Mouse (Mus musculus) hindbrain, embryonic 15.5 days (tissue): ENCODE data around the gene Fcamr. TPM values are rescaled to one million over a fixed set of nuclear protein-coding genes. Genes with fewer than 3 reads are reported as not detected.

Experiments
- ATAC-seq: fragments of 200-750 bp; cut with Nextera tagmentation; 2 replicates; pipeline ENCODE4 v1.8.0; 2017; ENCODE audit warnings: low read depth, moderate number of reproducible peaks, moderate TSS enrichment; ENCODE audit not compliant: low FRiP score
- H3K27ac ChIP-seq: fragments of 300-500 bp; sonication (generic); replicated peaks from 2 replicates; pipeline ENCODE4 v1.5.1; 2015; ENCODE audit warnings: mild to moderate bottlenecking, inconsistent platforms
- H3K27me3 ChIP-seq: fragments of 300-500 bp; sonication (generic); 2 replicates; pipeline ENCODE4 v1.6.1; 2015; ENCODE audit warnings: control low read depth, inconsistent platforms
- H3K36me3 ChIP-seq: fragments of 300-500 bp; sonication (generic); 2 replicates; pipeline ENCODE4 v1.6.1; 2015; ENCODE audit warnings: control low read depth, inconsistent platforms
- H3K4me1 ChIP-seq: fragments of 300-500 bp; sonication (generic); replicated peaks from 2 replicates; pipeline ENCODE4 v1.6.1; 2015; ENCODE audit warnings: control low read depth, inconsistent platforms
- H3K4me2 ChIP-seq: fragments of 300-500 bp; sonication (generic); 2 replicates; pipeline ENCODE4 v1.6.1; 2015; ENCODE audit warnings: moderate library complexity, mild to moderate bottlenecking, inconsistent platforms
- H3K4me3 ChIP-seq: fragments of 300-500 bp; sonication (generic); 2 replicates; pipeline ENCODE4 v1.5.1; 2015; ENCODE audit warnings: mild to moderate bottlenecking, inconsistent platforms
- H3K9ac ChIP-seq: fragments of 300-500 bp; sonication (generic); 2 replicates; pipeline ENCODE4 v1.6.1; 2015; ENCODE audit warnings: inconsistent platforms
- H3K9me3 ChIP-seq: fragments of 300-500 bp; sonication (generic); 2 replicates; pipeline ENCODE4 v1.6.1; 2016; ENCODE audit warnings: control low read depth, inconsistent platforms
- WGBS: fragments of 180-500 bp; shearing (Covaris S2); methylation state at CpG from one replicate; pipeline ENCODE4 v1.1.7; 2015; 5-methylcytosine and 5-hydroxymethylcytosine counted together
- polyA plus RNA-seq: library from polyadenylated mRNA; unstranded; fragments of >200 nt; fragmentation: Nextera tagmentation; extraction: Ambion mirVana; gene quantifications from 2 replicates; pipeline ENCODE4 v1.2.1, GENCODE M21; 2015

Gene Fcamr
- polyA plus RNA-seq, 1 experiment from 2014 or later = not detected

- H3K27ac ChIP-seq = no peak overlapping the region
- H3K9me3 ChIP-seq = no peaks in the 10 kb centered on the region
- 63% methylated on average over 6 of the region's 6 CpGs for WGBS
- ATAC-seq = no peak
- no peak overlapping the region for H3K4me2 ChIP-seq
- H3K9ac ChIP-seq = no peak overlapping the region
- H3K4me3 ChIP-seq = no peak overlapping the region
- no peaks in the 10 kb centered on the region for H3K27me3 ChIP-seq
- H3K4me1 ChIP-seq = no peaks in the 10 kb centered on the region
- H3K36me3 ChIP-seq = no peaks in the 10 kb centered on the region
These were observed 37.6 kb downstream of the Fcamr start for GRCm38 (mm10) chr1:130838288-130838687.

DNA sequence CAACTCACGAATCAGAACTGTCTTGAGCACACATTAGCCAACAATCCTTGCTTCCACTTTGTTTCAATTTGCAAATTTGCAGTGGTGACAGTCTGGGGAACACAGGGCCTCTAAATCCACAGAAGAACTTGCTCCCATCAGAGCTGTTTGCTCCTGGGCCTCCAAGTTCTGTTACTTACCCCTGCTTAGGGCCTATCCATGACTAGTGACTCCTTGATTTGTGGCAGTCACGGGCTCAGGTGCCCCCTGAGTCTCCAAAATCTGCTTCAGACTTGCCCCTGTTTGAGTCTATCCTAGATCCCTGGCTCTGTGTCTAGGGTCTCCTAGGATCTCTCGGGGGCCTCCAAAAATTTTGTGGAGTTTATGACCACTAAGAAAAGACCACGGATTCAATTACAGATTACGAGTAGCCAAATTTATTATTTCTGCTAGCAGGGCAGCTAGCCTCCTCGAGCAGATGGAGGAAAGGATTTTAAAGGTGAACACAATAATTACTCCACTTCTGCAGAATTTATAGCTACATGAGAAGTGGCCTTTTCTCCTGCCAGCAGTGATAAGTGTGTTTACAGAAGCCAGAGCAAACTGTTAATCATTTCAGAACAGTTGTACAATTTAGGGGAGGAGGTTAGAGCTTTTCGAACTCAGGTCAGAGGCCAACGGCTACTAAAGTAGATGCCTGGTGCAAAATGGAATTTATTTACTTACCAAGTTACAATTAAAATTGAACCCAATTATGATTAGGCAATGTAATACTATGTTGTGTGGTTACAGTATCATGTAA is 40.1 kb downstream of the Fcamr start:
- no peaks in the 10 kb centered on the region for H3K4me1 ChIP-seq
- no peak overlapping the region for H3K4me2 ChIP-seq
- H3K4me3 ChIP-seq = no peak overlapping the region
- H3K9ac ChIP-seq = no peak overlapping the region
- no peaks in the 10 kb centered on the region for H3K36me3 ChIP-seq
- H3K9me3 ChIP-seq = no peaks in the 10 kb centered on the region
- no peak for ATAC-seq
- H3K27ac ChIP-seq = no peak overlapping the region
- 81% methylated on average over 8 of the region's 8 CpGs for WGBS
- no peaks in the 10 kb centered on the region for H3K27me3 ChIP-seq

DNA sequence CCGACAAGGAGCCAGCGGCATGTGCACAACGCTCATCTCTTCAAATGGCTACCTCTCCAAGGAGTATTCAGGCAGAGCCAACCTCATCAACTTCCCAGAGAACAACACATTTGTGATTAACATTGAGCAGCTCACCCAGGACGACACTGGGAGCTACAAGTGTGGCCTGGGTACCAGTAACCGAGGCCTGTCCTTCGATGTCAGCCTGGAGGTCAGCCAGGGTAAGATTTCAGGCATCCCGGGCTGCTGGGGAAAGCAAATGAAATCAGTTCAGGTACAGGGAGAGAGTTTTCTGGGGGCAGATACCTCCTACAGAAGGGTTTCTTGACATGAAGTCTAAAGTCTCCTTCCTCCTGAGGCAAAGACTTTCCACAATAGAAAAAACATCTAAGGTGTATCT is 40.9 kb downstream of the Fcamr start:
- WGBS = 86% methylated on average over 7 of the region's 7 CpGs
- no peak for ATAC-seq
- Histone ChIP-seq H3K27me3 (no peaks in the 10 kb centered on the region), H3K4me1 (no peaks in the 10 kb centered on the region), H3K9me3 (no peaks in the 10 kb centered on the region), H3K9ac (no peak overlapping the region), H3K27ac (no peak overlapping the region), H3K36me3 (no peaks in the 10 kb centered on the region), H3K4me3 (no peak overlapping the region), H3K4me2 (no peak overlapping the region)

DNA sequence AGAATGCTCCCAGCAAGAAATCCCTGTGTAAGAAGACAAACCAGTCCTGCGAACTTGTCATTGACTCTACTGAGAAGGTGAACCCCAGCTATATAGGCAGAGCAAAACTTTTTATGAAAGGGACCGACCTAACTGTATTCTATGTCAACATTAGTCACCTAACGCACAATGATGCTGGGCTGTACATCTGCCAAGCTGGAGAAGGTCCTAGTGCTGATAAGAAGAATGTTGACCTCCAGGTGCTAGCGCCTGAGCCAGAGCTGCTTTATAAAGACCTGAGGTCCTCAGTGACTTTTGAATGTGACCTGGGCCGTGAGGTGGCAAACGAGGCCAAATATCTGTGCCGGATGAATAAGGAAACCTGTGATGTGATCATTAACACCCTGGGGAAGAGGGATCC is 43.8 kb downstream of the Fcamr start:
- no peaks in the 10 kb centered on the region for H3K4me1 ChIP-seq
- H3K27me3 ChIP-seq = no peaks in the 10 kb centered on the region
- H3K9me3 ChIP-seq = no peaks in the 10 kb centered on the region
- H3K9ac ChIP-seq = no peak overlapping the region
- H3K27ac ChIP-seq = no peak overlapping the region
- ATAC-seq = no peak
- WGBS = 92% methylated on average over 7 of the region's 7 CpGs
- H3K4me3 ChIP-seq = no peak overlapping the region
- no peaks in the 10 kb centered on the region for H3K36me3 ChIP-seq
- no peak overlapping the region for H3K4me2 ChIP-seq

- no peak for ATAC-seq
- Histone ChIP-seq H3K27ac (no peak overlapping the region), H3K4me2 (no peak overlapping the region), H3K9ac (no peak overlapping the region), H3K4me1 (no peaks in the 10 kb centered on the region), H3K36me3 (no peaks in the 10 kb centered on the region), H3K9me3 (no peaks in the 10 kb centered on the region), H3K4me3 (no peak overlapping the region), H3K27me3 (no peaks in the 10 kb centered on the region)
- 88% methylated on average over 10 of the region's 10 CpGs for WGBS
These were observed 49.0 kb downstream of the Fcamr start for GRCm38 (mm10) chr1:130849530-130850214.

- Histone ChIP-seq H3K9me3 (no peaks in the 10 kb centered on the region), H3K4me2 (no peak overlapping the region)
- 95% methylated on average over 5 of the region's 5 CpGs for WGBS
These were observed 49.7 kb downstream of the Fcamr start for GRCm38 (mm10) chr1:130850405-130850804.

DNA sequence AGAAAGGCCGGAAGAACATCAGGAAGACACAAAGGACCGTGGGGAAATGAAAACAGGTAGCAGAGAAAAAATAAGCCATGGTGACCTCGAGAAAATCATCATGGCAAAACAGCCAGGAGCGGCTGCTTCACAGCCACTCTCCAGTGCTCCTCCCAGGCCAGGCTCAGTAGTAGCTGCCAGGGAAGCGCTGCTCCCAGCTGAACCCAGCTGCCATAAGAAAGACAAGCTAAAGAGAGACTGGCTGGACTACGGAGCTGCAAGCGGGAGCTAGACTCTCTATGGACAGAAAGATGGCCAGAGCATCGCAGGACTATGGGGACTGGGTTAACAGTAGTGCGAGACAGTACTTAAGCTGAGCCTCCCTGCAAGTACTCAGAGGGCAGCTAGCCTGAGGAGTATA is 54.1 kb downstream of the Fcamr start:
- Histone ChIP-seq H3K4me3 (no peak overlapping the region), H3K27me3 (no peaks in the 10 kb centered on the region), H3K9me3 (no peaks in the 10 kb centered on the region), H3K9ac (no peak overlapping the region), H3K4me2 (no peak overlapping the region), H3K27ac (no peak overlapping the region), H3K36me3 (no peaks in the 10 kb centered on the region), H3K4me1 (no peaks in the 10 kb centered on the region)
- 81% methylated on average over 9 of the region's 9 CpGs for WGBS
- ATAC-seq = no peak

More at GRCm38 (mm10) chr1:130850405-130850804, 49.7 kb downstream of the Fcamr start:
- Histone ChIP-seq H3K4me1 (no peaks in the 10 kb centered on the region), H3K36me3 (no peaks in the 10 kb centered on the region), H3K27ac (no peak overlapping the region), H3K27me3 (no peaks in the 10 kb centered on the region), H3K4me3 (no peak overlapping the region), H3K9ac (no peak overlapping the region)
- ATAC-seq = no peak

DNA sequence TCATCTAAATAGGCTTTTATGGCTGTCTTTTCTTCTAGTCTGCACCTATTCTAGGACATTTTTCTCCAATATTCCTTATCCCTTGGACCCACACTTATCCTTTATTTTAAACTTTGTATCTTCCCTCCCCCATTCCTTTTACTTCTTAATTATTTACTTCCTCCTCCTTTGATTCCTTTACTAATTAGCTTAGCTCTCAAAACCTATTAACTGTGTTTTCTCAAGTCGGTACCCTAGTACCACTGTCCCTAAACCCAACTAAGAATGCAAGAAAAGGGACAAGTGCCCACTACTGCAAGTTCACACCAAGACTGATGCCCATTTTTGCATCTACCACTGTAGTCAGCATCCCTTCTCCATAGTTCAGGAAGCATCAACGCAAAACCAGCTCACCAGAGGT is 55.0 kb downstream of the Fcamr start:
- Histone ChIP-seq H3K9me3 (no peaks in the 10 kb centered on the region), H3K27ac (no peak overlapping the region), H3K4me1 (no peaks in the 10 kb centered on the region), H3K9ac (no peak overlapping the region), H3K36me3 (no peaks in the 10 kb centered on the region), H3K4me3 (no peak overlapping the region), H3K4me2 (no peak overlapping the region), H3K27me3 (no peaks in the 10 kb centered on the region)
- no peak for ATAC-seq
- 89% methylated on average over 2 of the region's 2 CpGs for WGBS

- Histone ChIP-seq H3K4me2 (no peak overlapping the region), H3K27ac (no peak overlapping the region), H3K27me3 (no peaks in the 10 kb centered on the region), H3K9ac (no peak overlapping the region), H3K36me3 (no peaks in the 10 kb centered on the region), H3K4me1 (no peaks in the 10 kb centered on the region), H3K4me3 (no peak overlapping the region), H3K9me3 (no peaks in the 10 kb centered on the region)
- ATAC-seq = no peak
- 90% methylated on average over 4 of the region's 4 CpGs for WGBS
These were observed 56.8 kb downstream of the Fcamr start for GRCm38 (mm10) chr1:130857456-130857855.

DNA sequence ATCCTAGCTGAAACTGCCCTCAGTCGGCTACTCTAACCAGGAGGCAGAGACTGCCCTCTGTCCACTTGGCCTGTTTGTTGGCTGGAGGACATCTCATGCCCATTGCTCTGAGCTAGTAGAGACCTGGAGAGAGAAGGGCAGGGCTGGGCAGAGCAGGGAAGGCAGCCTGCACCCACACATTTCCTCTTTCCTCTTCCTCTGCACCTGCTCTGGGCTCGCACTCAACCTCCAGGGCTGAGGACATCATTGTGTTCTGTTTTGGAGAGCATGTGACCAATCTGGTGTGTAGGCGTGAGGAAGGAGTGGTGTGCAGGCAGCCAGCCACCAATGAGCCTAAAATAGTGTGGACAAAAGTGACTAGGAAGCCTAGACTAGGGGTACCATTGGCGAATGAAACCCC is 63.5 kb downstream of the Fcamr start:
- WGBS = 79% methylated on average over 4 of the region's 4 CpGs
- Histone ChIP-seq H3K4me1 (no peaks in the 10 kb centered on the region), H3K36me3 (no peaks in the 10 kb centered on the region), H3K27ac (no peak overlapping the region), H3K27me3 (no peaks in the 10 kb centered on the region), H3K9me3 (no peaks in the 10 kb centered on the region), H3K9ac (no peak overlapping the region), H3K4me3 (no peak overlapping the region), H3K4me2 (no peak overlapping the region)
- no peak for ATAC-seq
